Mouse (Mus musculus) heart, embryonic 11.5 days (tissue): ENCODE measurements around the gene Dpf1. TPM values are rescaled to one million over a fixed set of nuclear protein-coding genes. Genes with fewer than 3 reads are reported as not detected.

Experiments used
- polyA plus RNA-seq: library from polyadenylated mRNA; unstranded; fragments of >200 nt; fragmentation: Nextera tagmentation; extraction: Ambion mirVana; gene quantifications from 2 replicates; pipeline ENCODE4 v1.2.1, GENCODE M21; 2014

Gene Dpf1
- polyA plus RNA-seq, 1 experiment from 2014 or later: 3.3 TPM

Other genes with a start within 250 kb of the Dpf1 start
- gene Ryr1, start 178.8 kb upstream of the Dpf1 start, polyA plus RNA-seq: 0.08 and 0.31 TPM in 2 replicates
- gene Rasgrp4, start 169.1 kb upstream of the Dpf1 start, polyA plus RNA-seq: 0.83 and 1.00 TPM in 2 replicates
- gene Fam98c, start 147.7 kb upstream of the Dpf1 start, polyA plus RNA-seq: 8.3 and 10.7 TPM in 2 replicates
- 0.42 and 1.1 TPM in 2 replicates for gene Ggn, start 133.7 kb upstream of the Dpf1 start, polyA plus RNA-seq
- gene Spred3, start 133.5 kb upstream of the Dpf1 start, polyA plus RNA-seq: 2.5 and 3.5 TPM in 2 replicates
- gene Psmd8, start 123.2 kb upstream of the Dpf1 start, polyA plus RNA-seq: 235 and 252 TPM in 2 replicates
- 0.37 and 0.44 TPM in 2 replicates for gene Catsperg1, start 89.9 kb upstream of the Dpf1 start, polyA plus RNA-seq
- gene Kcnk6, start 71.4 kb upstream of the Dpf1 start, polyA plus RNA-seq: 0.89 and 1.6 TPM in 2 replicates
- 107 and 110 TPM in 2 replicates for gene Yif1b, start 65.6 kb upstream of the Dpf1 start, polyA plus RNA-seq
- gene 2200002D01Rik, start 55.5 kb upstream of the Dpf1 start, polyA plus RNA-seq: 7.0 and 8.8 TPM in 2 replicates
- gene Spint2, start 22.0 kb upstream of the Dpf1 start, polyA plus RNA-seq: 39.2 and 42.8 TPM in 2 replicates
- 9.4 and 10.3 TPM in 2 replicates for gene Ppp1r14a, start 14.6 kb upstream of the Dpf1 start, polyA plus RNA-seq
- 4.8 and 5.2 TPM in 2 replicates for gene Sipa1l3, start 214.7 kb downstream of the Dpf1 start, polyA plus RNA-seq